Mouse (Mus musculus) heart, embryonic 10.5 days (tissue): ENCODE results near the gene Pcdh15. TPM values are rescaled to one million over a fixed set of nuclear protein-coding genes. Genes with fewer than 3 reads are reported as not detected.

Experiments used
- DNase-seq: peaks from one replicate; pipeline ENCODE4 v3.0.0-alpha.2; 2017; ENCODE audit warnings: low spot score
- H3K27ac ChIP-seq: fragments of 300-500 bp; sonication (generic); 2 replicates; pipeline ENCODE4 v1.5.1; 2016; ENCODE audit warnings: mild to moderate bottlenecking
- H3K27me3 ChIP-seq: fragments of 300-500 bp; sonication (generic); 2 replicates; pipeline ENCODE4 v1.6.1; 2016; ENCODE audit warnings: mild to moderate bottlenecking; ENCODE audit not compliant: poor library complexity, insufficient read depth, severe bottlenecking
- H3K36me3 ChIP-seq: fragments of 300-500 bp; sonication (generic); 2 replicates; pipeline ENCODE4 v1.6.1; 2016; ENCODE audit warnings: mild to moderate bottlenecking, moderate library complexity
- H3K4me1 ChIP-seq: fragments of 300-500 bp; sonication (generic); 2 replicates; pipeline ENCODE4 v1.6.1; 2016; ENCODE audit warnings: mild to moderate bottlenecking
- H3K4me3 ChIP-seq: fragments of 300-500 bp; sonication (generic); 2 replicates; pipeline ENCODE4 v1.5.1; 2016; ENCODE audit warnings: mild to moderate bottlenecking, moderate library complexity
- H3K9me3 ChIP-seq: fragments of 300-500 bp; sonication (generic); 2 replicates; pipeline ENCODE4 v1.6.1; 2016; ENCODE audit warnings: mild to moderate bottlenecking, moderate library complexity
- WGBS: fragments of 180-500 bp; shearing (Covaris S2); methylation state at CpG from one replicate; pipeline ENCODE4 v1.1.7; 2016; 5-methylcytosine and 5-hydroxymethylcytosine counted together
- polyA plus RNA-seq: library from polyadenylated mRNA; unstranded; fragments of >200 nt; fragmentation: Nextera tagmentation; extraction: Ambion mirVana; gene quantifications from 2 replicates; pipeline ENCODE4 v1.2.1, GENCODE M21; 2016

The Pcdh15 gene
- polyA plus RNA-seq, 1 experiment from 2014 or later = 0.78 TPM

GRCm38 (mm10) chr10:73425408-73425807, 326.3 kb downstream of the Pcdh15 start:
- no peak overlapping the region for H3K27ac ChIP-seq
- no peaks in the 10 kb centered on the region for H3K9me3 ChIP-seq
- DNase-seq = no peak
- no peaks in the 10 kb centered on the region for H3K36me3 ChIP-seq
- WGBS = 78% methylated on average over 3 of the region's 3 CpGs
- H3K27me3 ChIP-seq = no peaks in the 10 kb centered on the region
- H3K4me1 ChIP-seq = no peaks in the 10 kb centered on the region
- no peak overlapping the region for H3K4me3 ChIP-seq

GRCm38 (mm10) chr10:73431345-73431744, 332.2 kb downstream of the Pcdh15 start:
- 89% methylated on average over 3 of the region's 3 CpGs for WGBS

GRCm38 (mm10) chr10:73484082-73484481, 384.9 kb downstream of the Pcdh15 start:
- H3K9me3 ChIP-seq = no peaks in the 10 kb centered on the region
- no peak for DNase-seq
- 70% methylated on average over 2 of the region's 2 CpGs for WGBS

More at GRCm38 (mm10) chr10:73431345-73431744, 332.2 kb downstream of the Pcdh15 start:
- Histone ChIP-seq H3K36me3 (no peaks in the 10 kb centered on the region), H3K4me3 (no peak overlapping the region), H3K27ac (no peak overlapping the region), H3K4me1 (no peaks in the 10 kb centered on the region), H3K9me3 (no peaks in the 10 kb centered on the region), H3K27me3 (no peaks in the 10 kb centered on the region)
- DNase-seq = no peak

GRCm38 (mm10) chr10:73491654-73492053, 392.5 kb downstream of the Pcdh15 start:
- Histone ChIP-seq H3K4me1 (no peaks in the 10 kb centered on the region), H3K4me3 (no peak overlapping the region), H3K27ac (no peak overlapping the region), H3K27me3 (no peaks in the 10 kb centered on the region), H3K36me3 (no peaks in the 10 kb centered on the region), H3K9me3 (no peaks in the 10 kb centered on the region)
- 75% methylated on average over 5 of the region's 5 CpGs for WGBS
- DNase-seq = no peak

More at GRCm38 (mm10) chr10:73484082-73484481, 384.9 kb downstream of the Pcdh15 start:
- H3K27me3 ChIP-seq = no peaks in the 10 kb centered on the region
- H3K36me3 ChIP-seq = no peaks in the 10 kb centered on the region
- H3K27ac ChIP-seq = no peak overlapping the region
- no peaks in the 10 kb centered on the region for H3K4me1 ChIP-seq
- no peak overlapping the region for H3K4me3 ChIP-seq

- no peak overlapping the region for H3K4me3 ChIP-seq
- DNase-seq = no peak
- H3K27me3 ChIP-seq = no peaks in the 10 kb centered on the region
- H3K27ac ChIP-seq = no peak overlapping the region
- H3K4me1 ChIP-seq = no peaks in the 10 kb centered on the region
- WGBS = 80% methylated on average over 3 of the region's 3 CpGs
- H3K36me3 ChIP-seq = no peaks in the 10 kb centered on the region
- no peaks in the 10 kb centered on the region for H3K9me3 ChIP-seq
These were observed 415.7 kb downstream of the Pcdh15 start for GRCm38 (mm10) chr10:73514846-73515245.

GRCm38 (mm10) chr10:73515742-73516141, 416.6 kb downstream of the Pcdh15 start:
- no peaks in the 10 kb centered on the region for H3K36me3 ChIP-seq
- WGBS = 71% methylated on average over 2 of the region's 2 CpGs
- no peaks in the 10 kb centered on the region for H3K9me3 ChIP-seq
- no peaks in the 10 kb centered on the region for H3K27me3 ChIP-seq
- no peaks in the 10 kb centered on the region for H3K4me1 ChIP-seq
- DNase-seq = no peak
- H3K4me3 ChIP-seq = no peak overlapping the region
- H3K27ac ChIP-seq = no peak overlapping the region

- Histone ChIP-seq H3K9me3 (0 out of 2 replicates have a peak, but pooled peaks cover 3% of the 10 kb centered on the region), H3K27me3 (no peaks in the 10 kb centered on the region), H3K36me3 (no peaks in the 10 kb centered on the region), H3K27ac (no peak overlapping the region), H3K4me1 (no peaks in the 10 kb centered on the region), H3K4me3 (no peak overlapping the region)
- no peak for DNase-seq
- WGBS = 82% methylated on average over 3 of the region's 3 CpGs
These were observed 420.3 kb downstream of the Pcdh15 start for GRCm38 (mm10) chr10:73519438-73519837.

GRCm38 (mm10) chr10:73552831-73553230, 453.7 kb downstream of the Pcdh15 start:
- no peaks in the 10 kb centered on the region for H3K4me1 ChIP-seq
- WGBS = 90% methylated on average over 10 of the region's 10 CpGs
- H3K27me3 ChIP-seq = no peaks in the 10 kb centered on the region

GRCm38 (mm10) chr10:73564216-73564615, 465.1 kb downstream of the Pcdh15 start:
- Histone ChIP-seq H3K36me3 (no peaks in the 10 kb centered on the region), H3K4me3 (no peak overlapping the region), H3K4me1 (no peaks in the 10 kb centered on the region), H3K27ac (no peak overlapping the region), H3K27me3 (no peaks in the 10 kb centered on the region), H3K9me3 (no peaks in the 10 kb centered on the region)
- WGBS = 58% methylated on average over 7 of the region's 7 CpGs
- no peak for DNase-seq

More at GRCm38 (mm10) chr10:73552831-73553230, 453.7 kb downstream of the Pcdh15 start:
- Histone ChIP-seq H3K9me3 (no peaks in the 10 kb centered on the region), H3K4me3 (no peak overlapping the region), H3K36me3 (no peaks in the 10 kb centered on the region), H3K27ac (no peak overlapping the region)
- DNase-seq = no peak

GRCm38 (mm10) chr10:73574711-73575297, 475.7 kb downstream of the Pcdh15 start:
- no peaks in the 10 kb centered on the region for H3K9me3 ChIP-seq
- no peak for DNase-seq
- H3K36me3 ChIP-seq = no peaks in the 10 kb centered on the region
- H3K27me3 ChIP-seq = no peaks in the 10 kb centered on the region
- WGBS = 89% methylated on average over 5 of the region's 5 CpGs
- no peaks in the 10 kb centered on the region for H3K4me1 ChIP-seq
- H3K4me3 ChIP-seq = no peak overlapping the region
- no peak overlapping the region for H3K27ac ChIP-seq

- no peaks in the 10 kb centered on the region for H3K9me3 ChIP-seq
- H3K27me3 ChIP-seq = no peaks in the 10 kb centered on the region
- no peak overlapping the region for H3K4me3 ChIP-seq
- DNase-seq = no peak
- H3K27ac ChIP-seq = no peak overlapping the region
- H3K4me1 ChIP-seq = no peaks in the 10 kb centered on the region
- WGBS = 89% methylated on average over 1 of the region's 1 CpGs
- H3K36me3 ChIP-seq = no peaks in the 10 kb centered on the region
These were observed 568.4 kb downstream of the Pcdh15 start for GRCm38 (mm10) chr10:73667501-73667900.

- Histone ChIP-seq H3K36me3 (no peaks in the 10 kb centered on the region), H3K27ac (no peak overlapping the region), H3K4me1 (no peaks in the 10 kb centered on the region), H3K4me3 (no peak overlapping the region), H3K9me3 (no peaks in the 10 kb centered on the region), H3K27me3 (no peaks in the 10 kb centered on the region)
- WGBS = 60% methylated on average over 5 of the region's 5 CpGs
- no peak for DNase-seq
These were observed 601.6 kb downstream of the Pcdh15 start for GRCm38 (mm10) chr10:73700519-73701286.

GRCm38 (mm10) chr10:73725566-73726240, 626.6 kb downstream of the Pcdh15 start:
- DNase-seq = no peak
- no peak overlapping the region for H3K4me3 ChIP-seq
- no peaks in the 10 kb centered on the region for H3K36me3 ChIP-seq
- no peak overlapping the region for H3K27ac ChIP-seq
- WGBS = 80% methylated on average over 7 of the region's 7 CpGs
- no peaks in the 10 kb centered on the region for H3K27me3 ChIP-seq
- H3K4me1 ChIP-seq = no peaks in the 10 kb centered on the region
- no peaks in the 10 kb centered on the region for H3K9me3 ChIP-seq
